Mouse (Mus musculus) cerebellum, adult 9-10 months (tissue): ENCODE data around the gene Dnase1l1.
A peak's percentile ranks its signal among the peaks of the same experiment; 100 is the strongest.

Experiments
- DNase-seq: peaks from one replicate; pipeline ENCODE4 v3.0.0; 2022

Dnase1l1 gene

DNA sequence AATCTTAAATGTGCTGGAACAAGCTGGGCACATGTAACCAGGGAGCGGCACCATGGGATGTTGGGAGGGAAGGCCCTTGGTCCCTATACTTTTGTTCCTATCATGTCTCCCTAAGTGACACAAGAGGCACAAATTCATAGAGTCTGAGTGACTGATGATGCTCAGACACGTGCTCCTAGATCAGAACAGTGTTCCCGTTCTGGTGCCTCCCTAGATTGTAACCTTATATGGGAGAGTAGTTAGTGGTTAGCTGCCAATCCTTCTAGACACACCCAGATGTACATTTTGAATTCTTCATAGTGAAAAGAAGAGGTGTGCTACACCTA is 12.4 kb downstream of the Dnase1l1 start:
- no peak for DNase-seq

DNA sequence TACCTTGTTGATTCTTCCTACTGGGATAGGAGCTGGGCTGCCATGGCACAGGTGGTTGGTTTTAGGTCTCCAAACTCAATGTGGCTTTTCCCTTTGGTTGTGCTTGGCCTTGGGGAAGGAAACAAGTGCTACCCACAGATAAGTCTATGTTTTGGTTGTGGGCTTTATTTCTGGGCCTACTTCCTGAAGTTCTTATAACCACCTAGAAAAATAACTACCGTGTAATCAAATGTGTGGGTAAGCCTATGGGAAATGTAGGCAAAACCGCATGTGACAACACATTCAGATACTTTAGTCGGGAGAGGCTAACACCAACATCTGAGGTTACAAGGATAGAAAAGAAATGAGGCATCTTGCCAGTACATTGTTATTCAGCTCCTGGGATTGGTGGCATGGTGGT is 24.4 kb downstream of the Dnase1l1 start:
- DNase-seq = no peak

DNA sequence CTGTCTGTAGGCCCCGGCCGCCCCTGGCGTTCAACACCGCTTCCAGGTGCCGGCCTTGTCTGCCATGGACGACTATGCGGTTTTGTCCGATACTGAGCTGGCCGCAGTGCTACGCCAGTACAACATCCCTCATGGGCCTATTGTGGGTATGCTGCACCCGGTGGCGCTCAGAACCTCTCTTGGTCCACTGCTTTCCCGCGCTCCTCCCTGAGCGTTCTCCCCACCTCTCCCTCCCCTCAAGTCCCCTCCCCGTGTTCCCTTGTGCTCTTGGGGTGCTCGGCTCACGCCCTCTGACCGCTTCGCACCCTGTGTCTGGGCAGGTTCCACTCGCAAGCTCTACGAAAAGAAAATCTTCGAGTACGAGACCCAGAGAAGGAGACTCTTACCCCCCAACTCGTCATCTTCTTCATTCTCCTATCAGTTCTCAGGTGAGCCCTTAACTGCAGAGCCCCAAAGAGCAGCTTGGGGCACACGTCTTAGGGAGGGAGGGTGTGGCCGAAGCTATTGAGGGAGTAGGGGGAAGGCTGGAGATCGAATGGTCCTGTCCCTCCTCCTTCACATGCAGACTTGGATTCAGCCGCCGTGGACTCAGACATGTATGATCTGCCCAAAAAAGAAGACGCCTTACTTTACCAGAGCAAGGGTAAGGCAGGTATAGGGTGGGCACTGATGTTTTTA is 27.1 kb downstream of the Dnase1l1 start:
- DNase-seq = no peak

DNA sequence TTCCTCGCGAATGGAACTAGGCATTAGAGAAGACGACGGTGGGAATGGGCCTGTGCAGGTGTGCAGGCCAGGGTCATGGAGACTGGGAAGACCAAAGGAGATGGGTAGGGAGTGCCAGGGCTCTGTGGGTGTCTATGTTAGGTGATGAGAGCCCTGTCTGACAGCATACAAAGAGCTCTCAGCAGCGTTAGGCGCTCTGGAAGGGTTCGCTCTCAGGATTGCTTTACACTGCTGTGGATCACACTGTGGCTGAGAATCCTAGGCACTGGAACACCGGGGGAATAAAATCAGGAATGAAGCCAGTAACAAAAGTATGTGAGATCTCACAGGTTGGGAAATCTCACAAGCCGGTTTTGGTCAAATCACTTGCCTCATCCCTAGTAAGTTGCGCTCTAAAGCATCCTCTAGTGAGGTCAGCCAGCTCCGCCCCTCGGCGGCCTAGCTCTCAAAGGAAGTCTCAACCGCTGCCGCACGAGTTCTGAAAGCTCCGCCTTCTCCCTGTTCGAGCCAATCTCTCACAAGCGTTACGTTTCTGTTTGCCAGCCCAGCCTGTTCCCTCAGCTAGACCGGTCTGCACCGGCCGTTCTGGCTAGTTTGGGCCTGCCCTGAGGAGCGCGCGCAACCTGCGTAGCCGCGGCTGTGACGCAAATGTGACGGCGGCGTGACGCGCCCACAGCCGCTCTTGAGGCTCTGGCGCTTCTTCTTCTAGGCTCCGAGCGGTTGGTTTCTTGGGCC is 27.8 kb downstream of the Dnase1l1 start, which contains the start of gene Emd:
Gene Emd, plus strand, starts transcription at position 535 of the 735 bp plus-strand sequence.
- peak; percentile 91 for DNase-seq

DNA sequence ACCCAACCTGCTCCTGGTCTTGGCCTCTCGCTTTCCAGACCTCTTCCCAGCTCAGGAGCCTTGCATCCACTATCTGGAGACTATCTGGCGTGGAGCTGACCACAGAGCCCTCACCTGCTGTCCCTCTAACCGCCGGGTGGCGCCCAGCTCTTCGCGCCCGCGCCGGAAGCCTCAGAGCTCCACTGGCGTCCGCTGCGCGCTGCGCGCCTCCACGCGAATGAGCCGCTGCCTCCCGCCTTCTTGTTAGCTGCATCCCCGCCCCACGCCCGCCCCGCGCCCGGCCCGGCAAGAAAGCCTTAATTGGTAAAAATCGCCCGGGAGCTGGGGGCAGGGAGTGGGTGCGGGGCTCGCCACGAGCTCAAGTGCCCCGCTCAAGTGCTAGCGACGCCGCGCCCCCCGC is 32.5 kb downstream of the Dnase1l1 start, which contains the start of gene Flna:
Gene Flna, minus strand, starts transcription at position 206 of the 400 bp plus-strand sequence.
- peak; percentile 78 for DNase-seq

DNA sequence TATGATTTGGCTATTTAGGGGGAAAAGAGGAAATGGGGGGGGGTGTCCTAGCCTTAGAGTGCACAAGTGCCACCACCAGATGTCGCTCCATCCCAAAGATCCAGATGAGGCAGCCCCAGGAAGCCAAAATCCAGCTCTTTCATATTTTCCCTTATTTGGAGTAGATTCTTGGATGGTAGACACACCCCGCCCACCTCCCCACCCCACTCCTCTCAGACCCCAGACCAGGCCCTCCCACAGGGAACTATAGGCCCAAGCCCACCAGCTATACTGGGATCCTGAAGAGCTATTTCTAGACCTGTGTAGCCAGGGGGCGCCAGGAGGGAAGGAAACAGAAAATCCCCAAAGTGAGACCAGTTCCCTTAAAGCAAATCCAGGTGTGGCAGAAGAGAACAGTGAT is 33.5 kb downstream of the Dnase1l1 start:
- peak; percentile 61 for DNase-seq

DNA sequence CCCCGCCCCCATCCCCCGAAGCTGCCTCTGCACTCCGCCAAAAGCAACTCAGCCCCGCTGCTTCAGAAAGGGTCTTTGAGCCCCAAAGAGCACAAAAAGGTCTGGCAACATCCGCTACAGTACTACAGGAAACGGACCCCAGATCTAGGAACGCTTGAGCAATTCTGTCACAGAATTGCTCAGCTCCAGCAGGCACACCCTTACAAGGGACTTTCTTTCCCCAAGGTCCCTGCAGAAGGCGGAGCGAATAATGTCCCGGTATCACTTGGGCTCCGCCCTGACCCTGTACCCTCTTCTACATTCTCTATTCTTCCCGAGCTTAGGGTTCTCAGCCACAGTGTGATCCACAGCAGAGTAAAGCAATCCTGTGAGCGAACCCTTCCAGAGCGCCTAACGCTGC is 35.4 kb downstream of the Dnase1l1 start:
- no peak for DNase-seq

DNA sequence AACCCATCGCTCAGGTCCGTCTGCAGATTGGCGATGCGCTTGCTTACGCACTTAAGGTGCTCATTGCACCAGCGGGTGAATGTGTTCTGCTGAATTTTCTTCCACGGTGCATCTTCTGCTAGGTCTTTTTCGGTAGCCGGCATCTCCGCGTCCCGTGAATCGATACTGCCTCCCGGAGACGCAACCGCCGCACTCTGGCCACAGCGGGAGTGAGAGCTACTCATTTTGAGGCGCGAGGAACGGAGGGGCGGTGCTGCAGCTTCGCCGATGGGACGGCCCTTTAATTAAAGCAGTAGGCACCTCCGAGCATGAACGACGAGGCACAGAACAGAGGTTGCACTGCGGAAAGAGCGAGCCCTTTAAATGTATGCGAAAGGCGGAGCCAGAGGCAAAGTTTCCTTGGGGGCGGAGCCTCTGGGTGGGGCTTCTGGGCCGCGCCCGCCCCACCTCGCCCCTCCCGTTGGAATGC is 35.9 kb downstream of the Dnase1l1 start:
- peak; percentile 89 for DNase-seq

DNA sequence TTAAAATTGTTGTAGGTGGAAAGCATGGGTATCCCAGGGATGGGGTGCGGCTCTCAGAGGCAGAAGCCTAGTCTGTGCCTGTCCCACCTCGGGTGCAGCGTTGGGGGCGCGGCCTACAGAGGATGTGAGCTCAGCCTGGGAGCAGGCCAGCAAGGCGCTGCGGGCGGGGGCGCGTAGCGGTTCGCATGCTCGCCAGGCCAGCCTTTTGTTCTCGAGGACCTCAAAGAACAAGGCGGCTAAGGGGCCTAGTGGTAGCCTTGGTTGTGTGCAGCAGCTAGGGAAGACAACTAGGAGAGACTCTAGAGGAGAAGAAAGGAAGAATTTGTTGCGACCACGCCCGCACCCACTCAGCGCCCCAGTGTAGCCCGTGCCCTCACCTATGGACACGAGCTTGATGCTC is 36.5 kb downstream of the Dnase1l1 start:
- DNase-seq = peak; percentile 76

DNA sequence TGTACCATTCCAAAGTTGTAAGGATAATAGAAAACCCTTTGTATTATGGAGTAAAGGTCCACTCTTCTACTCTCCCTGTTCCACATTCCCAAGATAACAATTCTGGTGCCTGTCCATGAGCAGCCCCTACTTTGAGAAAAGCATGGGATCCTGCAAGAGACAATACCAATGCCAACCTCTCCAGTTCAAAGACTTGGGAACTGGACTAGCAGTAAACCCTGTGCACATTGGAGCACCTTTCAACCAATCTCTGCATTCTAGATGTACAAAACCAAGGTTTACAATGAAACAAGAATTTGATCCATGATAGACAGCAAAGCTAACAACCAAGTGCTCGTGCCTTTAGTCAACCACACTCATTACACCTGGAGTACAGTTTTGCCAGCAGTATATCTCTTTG is 37.0 kb downstream of the Dnase1l1 start:
- DNase-seq = no peak

DNA sequence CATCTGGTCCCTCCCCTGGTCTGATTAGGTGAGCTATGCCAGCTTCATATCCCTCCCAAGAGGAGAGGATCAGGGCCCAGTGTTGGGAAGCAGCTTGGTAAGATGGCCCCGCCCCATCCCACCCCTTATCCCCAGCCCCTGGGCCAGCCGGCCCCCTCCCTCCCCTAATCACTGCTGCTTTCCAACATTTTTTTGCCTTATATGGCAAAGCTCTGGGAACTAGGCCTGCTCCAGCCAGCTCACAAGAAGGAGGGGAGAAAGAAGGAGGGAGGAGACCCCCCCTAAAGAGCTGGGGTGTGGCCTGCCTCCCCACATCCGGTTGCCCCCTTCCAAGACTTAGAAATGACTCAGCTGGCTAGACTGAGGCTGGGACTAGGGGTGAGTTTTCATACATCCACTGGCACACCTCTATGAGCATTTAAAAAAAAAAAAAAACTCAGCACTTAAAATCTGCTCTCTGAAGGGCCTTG is 37.5 kb downstream of the Dnase1l1 start:
- DNase-seq = peak; percentile 19

DNA sequence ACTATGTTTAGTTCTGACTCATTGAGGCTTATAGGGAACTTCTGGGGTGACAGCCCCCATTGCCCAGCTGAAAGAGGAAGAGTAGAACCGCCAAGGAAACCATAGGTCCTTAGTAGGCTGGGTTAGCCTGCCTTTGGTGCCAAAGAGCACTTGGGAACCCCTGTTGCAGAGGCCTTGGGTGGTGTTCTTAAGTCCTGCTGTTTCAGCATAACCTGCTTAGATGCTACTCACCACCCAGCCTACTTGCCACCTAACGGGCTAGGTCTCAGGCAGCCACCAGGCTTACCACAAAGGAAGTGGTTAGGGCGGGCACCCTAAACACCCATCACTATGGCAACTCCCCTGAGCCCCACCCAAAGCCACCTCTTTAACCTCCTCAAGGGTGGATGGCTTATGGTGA is 38.3 kb downstream of the Dnase1l1 start:
- no peak for DNase-seq

DNA sequence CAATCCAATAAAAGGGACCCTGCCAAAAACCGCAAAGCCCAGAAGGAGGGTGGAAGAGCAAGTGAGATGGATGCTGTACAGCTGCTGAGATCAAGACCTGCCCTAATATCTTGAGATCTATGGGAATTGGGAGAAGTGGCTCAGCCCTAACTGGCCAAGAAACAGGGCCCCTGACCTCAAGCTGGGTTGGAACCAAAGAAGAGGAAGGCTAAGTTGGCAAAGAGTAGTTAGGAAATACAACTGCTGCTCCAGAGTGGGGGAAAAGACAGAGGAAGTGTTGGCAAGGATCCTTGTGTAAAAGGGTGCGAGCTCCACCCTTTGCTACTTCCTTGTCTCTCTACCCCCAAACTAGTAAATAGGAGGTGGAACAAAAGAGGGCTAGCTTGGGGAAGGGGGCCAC is 38.7 kb downstream of the Dnase1l1 start:
- no peak for DNase-seq

DNA sequence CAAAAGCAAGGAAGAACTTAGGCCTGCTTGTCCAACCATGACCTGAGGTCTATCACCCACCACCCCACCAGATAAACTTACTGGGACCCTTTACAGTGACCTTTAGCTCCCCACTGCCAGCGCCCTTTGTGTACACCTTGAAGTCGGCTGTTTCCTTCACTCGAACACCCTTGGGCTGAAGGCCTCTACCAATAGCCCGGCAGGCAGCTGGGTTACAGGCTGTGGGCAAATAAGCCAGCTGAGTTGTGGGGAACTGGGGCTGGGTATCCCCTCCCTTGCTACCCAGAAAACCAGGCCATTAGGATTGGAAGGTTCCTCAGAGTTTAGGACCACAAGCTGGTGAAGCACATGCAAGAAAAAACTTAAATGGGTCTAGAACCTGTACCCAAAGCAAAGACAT is 41.8 kb downstream of the Dnase1l1 start:
- no peak for DNase-seq

DNA sequence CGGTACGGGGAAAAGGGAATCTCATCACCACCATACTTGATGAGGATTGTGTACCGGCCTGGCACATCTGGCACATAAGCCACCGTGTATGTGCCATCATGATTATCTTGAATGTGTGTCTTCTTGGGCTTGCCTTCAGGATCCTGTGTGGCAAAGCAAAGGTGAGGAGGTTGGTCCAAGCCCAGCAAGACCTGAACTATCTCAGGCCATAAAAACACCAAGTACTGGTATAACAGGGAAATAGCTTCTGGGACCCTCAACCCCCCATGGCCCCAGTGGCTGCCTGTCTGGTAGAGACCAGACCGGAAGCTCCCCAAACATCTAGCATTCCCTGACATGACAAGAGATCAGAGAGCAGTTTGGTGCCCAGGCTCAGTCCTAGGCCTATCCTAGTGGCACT is 48.9 kb downstream of the Dnase1l1 start:
- no peak for DNase-seq

DNA sequence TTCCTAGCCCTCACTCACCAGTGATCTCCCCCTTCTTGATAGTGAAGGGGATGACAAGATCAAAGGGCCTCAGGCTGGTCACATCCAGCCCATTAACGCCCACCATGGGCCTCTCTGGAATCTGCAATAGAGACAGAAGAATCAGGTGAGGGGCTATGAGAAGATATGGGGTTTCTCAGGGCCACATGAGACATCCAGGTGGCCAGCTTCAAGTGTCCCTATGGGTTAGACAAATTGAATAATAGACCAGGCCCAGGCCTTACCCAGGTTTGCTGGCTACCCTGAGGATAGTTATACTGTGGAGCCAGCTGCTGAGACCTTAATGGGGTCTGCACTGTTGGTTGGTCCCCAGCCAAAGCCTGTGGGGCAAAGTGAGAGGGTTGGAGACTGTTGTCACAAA is 52.1 kb downstream of the Dnase1l1 start:
- no peak for DNase-seq
